Mouse (Mus musculus): ENCODE data around the gene Memo1.

Memo1 gene

GRCm38 (mm10) chr17:74294426-74295025 lies 795 bp downstream of the Memo1 start:
- DNase-seq (ENCODE audit: low spot score in 2 of 2), result peak; percentile 81 to 84

GRCm38 (mm10) chr17:74293687-74294425 lies 1.5 kb downstream of the Memo1 start:
- DNase-seq (ENCODE audit: low spot score in 2 of 2), result peak in 1 of 2 experiments; percentile 49

DNA sequence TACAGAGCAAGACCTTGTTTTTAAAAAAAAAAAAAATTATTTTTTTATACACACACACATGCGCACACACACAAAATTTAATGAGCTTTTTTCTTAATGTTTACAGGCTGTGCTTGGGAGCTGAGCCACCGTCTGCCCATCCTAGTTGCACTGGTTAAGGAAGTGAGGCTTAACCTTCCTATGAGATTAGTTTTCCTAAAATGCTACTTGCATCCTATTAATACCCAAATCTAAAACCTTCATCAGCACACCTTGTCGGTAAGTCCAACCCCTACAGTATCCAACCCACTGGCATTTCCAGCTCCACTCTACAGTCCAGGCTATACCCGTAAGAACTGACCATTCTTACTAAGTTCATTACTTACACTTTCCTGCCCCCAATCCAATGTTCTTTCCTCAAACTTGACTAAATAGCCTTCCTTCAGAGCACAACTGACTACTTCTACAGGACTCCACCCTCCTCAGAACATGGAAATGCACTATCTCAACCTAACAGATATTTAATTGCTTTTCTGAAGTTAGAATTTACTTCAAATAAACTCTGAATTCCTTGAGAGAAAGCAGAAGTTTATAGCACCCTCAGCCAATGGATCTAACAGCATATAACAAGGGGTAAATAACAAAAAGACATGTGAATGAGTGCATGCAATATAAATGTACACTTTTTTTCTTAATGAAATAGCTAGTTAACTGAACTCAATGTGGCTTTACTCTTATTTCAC lies 3.5 kb downstream of the Memo1 start:
- DNase-seq (ENCODE audit: low spot score in 2 of 2), result no peak

- DNase-seq (ENCODE audit: low spot score in 2 of 2), result no peak
Measured at GRCm38 (mm10) chr17:74290869-74291268, 4.5 kb downstream of the Memo1 start.

DNA sequence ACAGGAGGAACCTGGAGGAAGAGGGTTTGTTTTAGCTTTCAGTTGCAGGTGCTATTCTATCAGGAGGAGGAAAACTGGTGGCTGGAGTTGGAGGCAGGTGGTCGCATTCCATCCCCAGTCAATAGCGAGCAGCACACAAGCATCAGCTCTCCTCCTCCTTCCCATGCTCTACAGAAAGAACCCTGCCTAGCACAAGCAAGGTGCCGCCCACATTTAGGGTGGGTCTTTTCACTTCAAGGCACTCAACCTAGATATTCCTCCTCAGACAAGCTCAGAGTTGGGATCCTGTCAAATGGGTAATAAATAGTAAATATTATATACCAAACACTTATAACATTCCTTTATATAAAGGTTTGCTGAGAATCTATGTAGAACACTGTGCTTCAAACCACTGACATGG lies 5.1 kb downstream of the Memo1 start:
- DNase-seq (ENCODE audit: low spot score in 2 of 2), result no peak

DNA sequence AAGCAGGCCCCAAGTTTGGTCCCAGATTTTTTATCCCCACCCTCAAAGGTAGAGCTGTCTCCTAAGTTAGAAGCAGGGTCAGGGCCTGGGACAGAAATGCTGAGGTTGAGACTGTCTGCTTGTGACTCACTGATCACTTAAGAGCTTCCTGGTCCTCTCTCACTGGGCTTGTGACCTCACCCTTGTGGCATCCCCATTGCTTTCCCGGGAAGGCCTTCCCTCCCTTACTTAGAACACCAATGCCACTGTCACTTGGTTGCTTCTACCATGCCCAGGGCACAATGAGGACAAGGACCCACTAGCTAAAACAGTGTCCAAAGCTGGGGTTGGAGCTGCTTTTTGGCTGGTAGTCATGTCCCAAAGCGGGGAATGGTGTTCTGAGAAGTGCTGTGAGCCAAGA lies 6.7 kb downstream of the Memo1 start:
- no peak for DNase-seq (ENCODE audit: low spot score in 2 of 2)

DNA sequence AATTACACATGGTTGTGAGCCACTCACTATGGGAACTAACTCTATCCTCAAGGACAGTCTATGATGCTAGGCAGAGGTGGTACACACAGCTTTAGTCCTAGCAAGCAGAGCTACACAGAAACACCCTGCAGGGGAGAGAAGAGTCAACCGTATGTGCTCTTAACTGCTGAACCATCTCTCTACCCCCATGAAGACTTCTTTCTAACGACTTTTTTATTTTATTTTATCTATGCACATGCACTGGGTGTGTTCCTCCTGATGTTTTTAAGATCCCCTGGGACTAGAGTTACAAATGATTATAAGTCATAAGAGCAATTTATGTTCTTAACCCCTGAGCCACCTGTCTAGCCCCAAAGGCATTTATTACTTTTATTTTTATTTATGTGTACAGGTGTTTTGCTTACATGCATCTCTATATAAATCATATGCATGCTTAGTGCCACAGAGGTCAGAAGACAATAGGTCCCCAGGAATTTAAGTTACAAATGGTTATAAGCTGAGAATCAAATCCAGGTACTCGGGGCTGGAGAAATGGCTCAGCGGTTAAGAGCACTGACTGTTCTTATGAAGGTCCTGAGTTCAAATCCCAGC lies 9.1 kb downstream of the Memo1 start:
- no peak for DNase-seq (ENCODE audit: low spot score in 2 of 2)

DNA sequence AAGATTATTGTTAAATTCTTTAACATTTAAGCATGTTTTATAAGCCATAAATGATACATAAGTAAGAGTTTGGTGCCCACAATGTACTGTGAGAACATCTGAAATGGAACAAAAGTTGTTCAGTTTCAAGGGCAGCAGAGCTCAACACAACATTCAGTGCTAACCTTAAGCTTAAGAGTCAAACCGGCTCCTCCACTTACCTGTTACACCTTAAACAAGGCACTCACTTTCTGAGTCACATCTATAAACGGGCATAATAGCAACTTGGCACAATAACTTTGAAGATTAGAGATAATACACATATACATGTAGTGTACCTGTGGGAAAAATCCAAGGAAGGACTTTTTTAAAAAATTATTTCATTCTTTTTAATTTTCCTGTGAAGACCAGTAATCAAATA lies 9.6 kb downstream of the Memo1 start:
- DNase-seq (ENCODE audit: low spot score in 2 of 2), result no peak

GRCm38 (mm10) chr17:74284397-74285115 lies 10.8 kb downstream of the Memo1 start:
- no peak for DNase-seq (ENCODE audit: low spot score in 2 of 2)

- no peak for DNase-seq (ENCODE audit: low spot score in 2 of 2)
Measured at GRCm38 (mm10) chr17:74282024-74282423, 13.3 kb downstream of the Memo1 start.

DNA sequence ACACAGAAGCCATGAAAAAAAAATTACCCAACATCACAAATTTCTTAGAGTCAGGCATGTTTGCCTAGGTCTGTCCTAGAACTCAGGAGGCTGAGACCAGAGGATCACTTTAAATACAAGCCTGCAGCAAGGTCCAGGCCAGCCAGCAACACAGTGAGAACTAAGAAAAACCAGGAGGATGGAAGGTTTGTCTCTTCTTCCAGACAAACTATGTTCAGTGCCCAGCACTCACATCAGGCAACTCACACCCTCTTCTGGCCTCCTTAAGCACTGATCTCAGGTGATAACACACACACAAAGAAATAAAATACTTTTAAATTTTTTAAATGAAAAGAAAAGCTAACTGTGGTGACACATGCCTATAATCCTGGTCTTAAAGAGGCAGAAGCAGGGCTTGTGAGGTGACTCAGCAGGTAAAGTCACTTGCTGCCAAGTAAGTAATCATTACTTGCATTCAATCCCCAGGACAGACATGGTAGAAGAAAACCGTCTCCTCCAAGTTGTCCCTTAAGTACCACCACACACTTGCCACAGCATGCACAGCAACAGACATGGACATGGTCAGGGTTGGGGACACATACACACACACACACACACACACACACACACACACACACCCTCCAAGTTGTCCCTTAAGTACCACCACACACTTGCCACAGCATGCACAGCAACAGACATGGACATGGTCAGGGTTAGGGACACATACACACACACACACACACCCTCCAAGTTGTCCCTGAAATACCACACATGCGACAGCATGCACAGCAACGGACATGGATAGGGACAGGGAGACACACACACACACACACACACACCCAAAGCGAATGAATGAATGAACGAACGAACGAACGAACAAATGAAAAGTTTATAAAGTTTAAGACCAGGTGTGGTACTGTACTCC lies 16.1 kb downstream of the Memo1 start:
- no peak for DNase-seq (ENCODE audit: low spot score in 2 of 2)

GRCm38 (mm10) chr17:74274471-74274870 lies 20.9 kb downstream of the Memo1 start:
- DNase-seq (ENCODE audit: low spot score in 2 of 2), result no peak

DNA sequence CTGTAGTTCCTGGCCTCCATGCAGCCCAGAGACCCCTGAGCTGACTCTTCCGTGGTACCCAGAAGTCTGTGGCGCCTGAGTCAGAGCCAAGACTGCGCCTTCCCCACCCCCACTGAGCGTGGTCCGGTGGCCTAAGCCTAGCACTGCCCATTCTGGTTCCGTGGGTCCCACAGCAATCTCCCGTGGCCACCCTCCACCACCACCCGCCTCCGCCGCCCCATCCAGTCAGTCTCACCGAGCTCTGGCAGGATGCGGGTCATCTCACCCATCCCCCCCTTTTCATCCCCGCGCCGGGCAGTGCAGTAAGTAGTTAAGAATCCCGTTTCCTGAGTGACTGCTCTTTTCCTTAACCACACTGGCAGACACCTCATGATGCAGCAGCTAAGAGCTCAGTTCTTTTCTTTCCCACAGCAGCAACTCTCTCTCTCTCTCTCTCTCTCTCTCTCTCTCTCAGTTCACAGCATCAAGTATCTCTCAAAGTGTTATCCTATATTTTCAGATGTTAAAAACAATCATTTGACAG lies 22.6 kb downstream of the Memo1 start:
- DNase-seq (ENCODE audit: low spot score in 2 of 2), result no peak

DNA sequence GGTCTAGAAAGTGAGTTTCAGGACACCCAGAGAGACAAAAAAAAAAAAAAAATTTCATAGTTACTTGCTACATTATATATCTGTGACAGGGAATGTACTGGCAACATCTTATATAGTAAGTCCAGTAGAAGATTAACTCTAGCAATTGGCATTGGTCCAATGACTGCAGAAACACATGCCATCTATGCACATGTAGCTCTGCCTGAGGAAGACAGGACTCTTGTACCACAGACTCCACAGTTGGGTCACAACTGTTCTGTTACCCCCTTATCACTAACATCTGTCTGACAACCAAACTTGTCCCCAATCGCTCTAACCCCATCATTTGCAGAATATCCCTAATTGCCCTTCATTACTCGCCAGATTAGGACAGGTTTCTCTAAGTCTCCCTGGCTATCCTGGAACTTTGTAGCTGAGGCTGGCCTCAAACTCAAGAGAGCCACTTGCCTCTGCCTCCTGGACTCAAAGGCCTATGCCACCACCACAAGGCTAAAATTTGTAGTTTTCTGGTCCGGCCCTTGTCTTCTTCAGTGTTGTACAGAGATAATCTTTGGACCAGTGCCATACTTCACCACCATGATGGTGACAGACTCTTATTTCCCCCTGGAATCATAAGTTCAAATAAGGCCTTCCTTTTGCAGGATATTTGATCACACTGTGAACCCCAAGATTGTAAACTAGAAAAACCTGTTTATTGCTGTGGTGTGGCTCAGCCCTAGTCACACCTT lies 23.6 kb downstream of the Memo1 start:
- DNase-seq (ENCODE audit: low spot score in 2 of 2), result no peak

DNA sequence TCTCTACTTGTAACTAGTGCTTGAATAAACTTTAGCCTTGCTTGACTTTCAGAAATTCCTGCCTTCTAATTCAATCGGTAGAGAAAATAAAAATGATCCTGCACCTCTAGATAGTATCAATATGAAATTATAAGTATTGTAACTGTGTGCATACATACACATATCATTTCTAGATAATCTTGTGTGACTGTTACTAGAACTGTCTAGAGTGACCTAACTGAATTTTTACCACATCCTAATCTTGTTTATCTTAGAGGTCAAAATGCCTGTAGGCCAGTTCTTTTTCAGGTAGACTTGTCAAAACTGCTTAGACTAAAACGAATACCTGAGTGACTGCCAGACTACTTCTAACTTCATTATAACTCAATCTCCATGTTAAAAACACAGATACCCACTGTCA lies 25.1 kb downstream of the Memo1 start:
- no peak for DNase-seq (ENCODE audit: low spot score in 2 of 2)

DNA sequence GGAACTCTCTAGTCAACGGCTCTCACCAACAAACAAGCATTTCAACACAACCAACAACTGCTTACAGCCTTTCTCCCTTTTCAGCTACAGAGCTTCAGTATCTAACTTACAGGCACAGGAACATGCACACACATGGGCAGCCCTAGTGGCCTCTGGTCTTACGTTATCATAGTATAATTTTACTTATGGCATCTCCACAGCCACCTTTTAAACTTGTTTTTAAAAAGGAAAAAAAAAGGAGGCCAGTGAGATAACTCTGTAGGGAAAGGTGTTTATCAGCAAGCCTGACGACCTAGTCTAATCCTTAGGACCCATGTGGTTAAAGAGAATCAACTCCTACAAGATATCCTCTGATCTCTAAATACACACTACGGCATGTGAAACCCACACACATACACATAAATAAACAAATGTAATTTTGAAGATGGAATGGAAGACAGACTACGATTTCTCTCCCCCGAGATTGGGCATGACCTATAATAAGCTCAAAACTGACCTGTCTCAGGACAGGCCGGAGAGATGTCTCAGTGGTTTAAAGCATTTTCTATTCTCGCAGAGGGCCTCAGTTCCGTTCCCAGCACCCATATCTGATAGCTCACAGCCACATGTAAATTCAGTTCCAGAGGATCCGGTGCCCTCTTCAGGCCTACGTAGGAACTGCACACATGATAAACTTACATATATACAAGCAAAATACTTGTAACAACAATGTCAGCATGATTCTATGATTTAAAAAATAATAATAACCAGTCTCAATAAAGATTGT lies 27.7 kb downstream of the Memo1 start:
- no peak for DNase-seq (ENCODE audit: low spot score in 2 of 2)

DNA sequence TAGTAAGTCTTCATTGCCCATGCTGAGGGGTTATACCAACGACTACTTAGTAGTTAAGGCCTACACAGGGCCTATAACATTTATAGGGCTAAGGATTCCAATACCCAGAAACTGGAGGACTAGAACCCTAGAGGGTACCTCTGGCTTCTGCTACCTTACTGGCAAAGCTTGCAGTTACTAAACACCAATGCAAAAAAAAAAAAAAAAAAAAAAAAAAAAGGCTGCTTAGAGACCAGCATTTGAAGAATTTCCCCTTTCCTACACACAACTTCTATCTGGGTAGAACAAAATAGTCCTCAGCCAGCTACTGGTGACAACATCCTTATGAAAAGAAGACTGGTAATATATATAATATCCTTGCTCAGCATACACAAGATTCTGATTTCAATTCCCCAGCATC lies 29.7 kb downstream of the Memo1 start:
- DNase-seq (ENCODE audit: low spot score in 2 of 2), result no peak

DNA sequence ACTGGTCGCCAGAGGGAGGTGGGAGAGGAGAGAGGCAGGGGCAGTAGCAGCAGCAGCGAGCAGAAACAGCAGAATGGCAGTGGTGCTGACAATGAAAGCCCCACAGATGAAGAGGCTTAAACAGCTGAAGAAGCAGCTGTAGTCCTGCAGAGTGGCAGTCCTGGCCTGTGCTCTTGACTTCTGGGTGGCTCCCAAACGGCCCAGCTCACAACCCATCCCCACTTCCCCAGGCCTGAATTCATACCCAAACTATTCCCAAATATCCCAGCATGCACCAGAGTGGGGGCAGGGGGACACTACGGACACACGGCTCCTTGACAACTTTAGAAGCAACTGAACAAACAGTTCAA lies 30.2 kb downstream of the Memo1 start:
- DNase-seq (ENCODE audit: low spot score in 2 of 2), result no peak
